Mouse (Mus musculus) lung, postnatal 0 days (tissue): ENCODE results near the gene Rxra.

Experiments used
- CTCF ChIP-seq: IDR thresholded peaks from 2 replicates; pipeline ENCODE4 v1.5.1; 2016; ENCODE audit warnings: antibody characterized with exemption, mild to moderate bottlenecking
- EP300 ChIP-seq: IDR thresholded peaks from 2 replicates; pipeline ENCODE4 v1.6.1; 2016; ENCODE audit warnings: antibody characterized with exemption, mild to moderate bottlenecking, control low read depth

DNA sequence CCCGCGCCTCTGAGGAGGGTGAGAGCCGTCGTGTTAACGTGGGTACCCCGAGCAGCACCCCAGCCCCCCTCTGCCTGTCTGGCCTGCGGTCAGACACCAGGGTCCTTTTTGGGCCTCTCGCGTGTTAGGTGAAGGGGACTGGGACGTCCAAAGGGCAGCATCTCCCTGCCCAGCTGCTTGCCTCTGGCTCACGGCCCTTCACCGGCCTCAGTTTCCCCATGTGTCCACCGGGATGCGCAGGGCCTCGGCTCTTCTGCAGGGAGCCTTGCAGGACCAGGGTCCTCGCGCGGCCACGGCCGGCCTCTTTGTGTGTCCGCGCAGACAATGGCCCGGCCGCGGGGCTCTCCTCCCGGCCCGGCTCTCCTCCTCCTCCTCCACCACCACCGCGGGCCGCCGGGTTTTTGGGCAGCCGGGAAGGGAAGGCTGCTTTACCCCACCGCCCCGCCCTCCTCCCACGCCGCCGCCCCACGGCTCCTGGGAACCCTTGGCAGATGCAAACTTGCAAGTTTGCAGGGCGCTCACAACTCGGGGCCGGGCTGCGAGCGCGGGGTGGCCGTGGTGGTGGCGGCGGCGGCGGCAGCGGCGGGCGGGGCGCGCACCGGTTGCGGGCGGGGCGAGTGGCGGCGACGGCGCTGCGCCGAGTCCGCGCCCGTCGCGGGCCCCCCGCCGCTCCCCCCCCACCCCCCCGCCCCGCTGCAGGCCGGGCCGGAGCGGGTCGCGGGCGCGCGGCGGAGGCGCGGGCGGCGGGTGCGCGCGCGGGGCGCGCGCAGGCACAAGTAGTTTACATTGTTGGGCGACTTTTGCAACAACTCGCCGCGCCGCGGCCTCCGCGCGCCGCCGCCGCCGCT, 462 bp downstream of the Rxra start:
- TF ChIP-seq CTCF (no peak), EP300 (no peak)
